Mouse (Mus musculus) midbrain, embryonic 13.5 days (tissue): ENCODE data around the gene Aplnr. TPM values are rescaled to one million over a fixed set of nuclear protein-coding genes. Genes with fewer than 3 reads are reported as not detected.

Experiments
- ATAC-seq: fragments of 200-750 bp; cut with Nextera tagmentation; 2 replicates; pipeline ENCODE4 v1.8.0; 2017; ENCODE audit warnings: mild to moderate bottlenecking, moderate TSS enrichment, moderate library complexity
- H3K27ac ChIP-seq: fragments of 300-500 bp; sonication (generic); 2 replicates; pipeline ENCODE4 v1.5.1; 2015; ENCODE audit warnings: inconsistent platforms, mild to moderate bottlenecking, moderate library complexity
- H3K27me3 ChIP-seq: fragments of 300-500 bp; sonication (generic); 2 replicates; pipeline ENCODE4 v1.6.1; 2015; ENCODE audit warnings: mild to moderate bottlenecking, inconsistent platforms
- H3K36me3 ChIP-seq: fragments of 300-500 bp; sonication (generic); 2 replicates; pipeline ENCODE4 v1.6.1; 2015; ENCODE audit warnings: mild to moderate bottlenecking, inconsistent platforms
- H3K4me1 ChIP-seq: fragments of 300-500 bp; sonication (generic); replicated peaks from 2 replicates; pipeline ENCODE4 v1.6.1; 2015; ENCODE audit warnings: inconsistent platforms
- H3K4me2 ChIP-seq: fragments of 300-500 bp; sonication (generic); replicated peaks from 2 replicates; pipeline ENCODE4 v1.6.1; 2015; ENCODE audit warnings: moderate library complexity, mild to moderate bottlenecking, inconsistent platforms
- H3K4me3 ChIP-seq: fragments of 300-500 bp; sonication (generic); replicated peaks from 2 replicates; pipeline ENCODE4 v1.5.1; 2015; ENCODE audit warnings: mild to moderate bottlenecking, inconsistent platforms
- H3K9ac ChIP-seq: fragments of 300-500 bp; sonication (generic); replicated peaks from 2 replicates; pipeline ENCODE4 v1.6.1; 2015; ENCODE audit warnings: mild to moderate bottlenecking, inconsistent platforms
- H3K9me3 ChIP-seq: fragments of 300-500 bp; sonication (generic); 2 replicates; pipeline ENCODE4 v1.6.1; 2016; ENCODE audit warnings: mild to moderate bottlenecking, inconsistent platforms
- WGBS: fragments of 180-500 bp; shearing (Covaris S2); methylation state at CpG from one replicate; pipeline ENCODE4 v1.1.7; 2015; 5-methylcytosine and 5-hydroxymethylcytosine counted together
- polyA plus RNA-seq: library from polyadenylated mRNA; unstranded; fragments of >200 nt; fragmentation: Nextera tagmentation; extraction: Ambion mirVana; gene quantifications from 2 replicates; pipeline ENCODE4 v1.2.1, GENCODE M21; 2015

The Aplnr gene
- polyA plus RNA-seq, 1 experiment from 2014 or later = 21.0 TPM

DNA sequence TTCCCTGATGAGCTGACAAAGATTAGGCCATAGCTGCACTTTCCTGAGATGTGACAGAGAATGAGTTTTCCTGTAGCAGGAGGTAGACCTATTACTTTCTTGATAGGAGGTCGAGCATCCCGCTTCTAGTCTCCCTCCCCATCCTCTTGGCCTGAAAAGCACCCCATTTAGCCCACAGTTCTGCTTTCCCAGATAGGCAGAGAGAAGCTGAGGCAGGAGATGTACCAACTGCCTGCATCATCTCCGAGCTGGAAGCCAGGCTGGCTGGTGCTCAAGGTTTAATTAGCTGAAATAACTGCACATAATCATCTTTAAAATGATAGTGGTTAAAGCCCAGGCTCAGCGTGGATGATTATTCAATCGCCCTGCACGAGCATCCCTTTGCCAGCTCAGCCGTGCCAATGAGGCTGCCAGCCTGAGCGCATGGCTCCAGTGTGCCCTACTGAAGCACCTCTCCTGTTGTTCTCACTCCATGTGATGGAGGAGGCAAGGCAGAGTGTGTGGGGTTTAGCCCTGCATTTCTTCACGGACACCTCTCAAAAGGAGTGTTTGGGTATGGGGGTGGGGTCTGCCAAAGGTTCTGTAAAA is 25.6 kb upstream of the Aplnr start:
- Histone ChIP-seq H3K9me3 (no peaks in the 10 kb centered on the region), H3K4me2 (no peak overlapping the region), H3K36me3 (no peaks in the 10 kb centered on the region), H3K27me3 (no peaks in the 10 kb centered on the region), H3K27ac (no peak overlapping the region), H3K4me3 (no peak overlapping the region), H3K9ac (no peak overlapping the region), H3K4me1 (no peaks in the 10 kb centered on the region)
- WGBS = 86% methylated on average over 9 of the region's 9 CpGs
- ATAC-seq = peak; percentile 58; the same call in 1 of the 2 replicates

DNA sequence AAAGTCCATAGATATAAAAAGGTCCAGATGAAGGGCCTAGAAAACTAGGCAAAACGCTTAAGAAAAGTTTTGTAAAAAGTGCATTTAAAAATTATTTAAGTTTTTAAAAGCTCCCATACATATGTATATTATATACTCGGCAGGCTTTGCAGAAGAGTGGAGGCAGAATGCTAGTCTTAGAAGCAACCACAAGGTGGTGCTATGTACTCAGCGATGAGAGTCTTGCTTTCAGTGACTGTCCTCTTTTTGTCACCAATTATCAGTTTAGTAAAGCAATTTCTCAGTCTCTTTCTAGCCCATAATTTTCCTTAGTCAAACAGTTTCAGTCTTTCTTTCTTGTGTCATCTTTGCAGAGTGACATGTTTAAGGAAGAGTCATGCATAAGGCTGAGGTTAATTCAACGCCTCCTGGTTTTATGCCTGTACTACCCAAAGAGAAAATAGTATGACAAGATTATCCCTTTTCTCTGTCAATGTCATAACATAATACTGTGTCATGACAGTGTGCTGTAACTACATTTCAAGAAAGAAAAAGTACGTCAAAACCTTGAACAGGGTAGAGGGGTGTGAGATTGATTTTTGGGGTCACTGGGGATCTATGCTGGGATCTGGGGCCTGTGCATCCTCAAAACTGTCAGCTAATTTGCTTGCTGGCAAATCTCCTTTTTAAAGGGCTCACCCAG is 12.7 kb upstream of the Aplnr start:
- Histone ChIP-seq H3K4me2 (no peak overlapping the region), H3K9me3 (no peaks in the 10 kb centered on the region), H3K9ac (no peak overlapping the region), H3K4me1 (no peaks in the 10 kb centered on the region), H3K4me3 (no peak overlapping the region), H3K27ac (no peak overlapping the region), H3K36me3 (no peaks in the 10 kb centered on the region), H3K27me3 (no peaks in the 10 kb centered on the region)
- peak; percentile 75 for ATAC-seq
- 32% methylated on average over 5 of the region's 5 CpGs for WGBS

DNA sequence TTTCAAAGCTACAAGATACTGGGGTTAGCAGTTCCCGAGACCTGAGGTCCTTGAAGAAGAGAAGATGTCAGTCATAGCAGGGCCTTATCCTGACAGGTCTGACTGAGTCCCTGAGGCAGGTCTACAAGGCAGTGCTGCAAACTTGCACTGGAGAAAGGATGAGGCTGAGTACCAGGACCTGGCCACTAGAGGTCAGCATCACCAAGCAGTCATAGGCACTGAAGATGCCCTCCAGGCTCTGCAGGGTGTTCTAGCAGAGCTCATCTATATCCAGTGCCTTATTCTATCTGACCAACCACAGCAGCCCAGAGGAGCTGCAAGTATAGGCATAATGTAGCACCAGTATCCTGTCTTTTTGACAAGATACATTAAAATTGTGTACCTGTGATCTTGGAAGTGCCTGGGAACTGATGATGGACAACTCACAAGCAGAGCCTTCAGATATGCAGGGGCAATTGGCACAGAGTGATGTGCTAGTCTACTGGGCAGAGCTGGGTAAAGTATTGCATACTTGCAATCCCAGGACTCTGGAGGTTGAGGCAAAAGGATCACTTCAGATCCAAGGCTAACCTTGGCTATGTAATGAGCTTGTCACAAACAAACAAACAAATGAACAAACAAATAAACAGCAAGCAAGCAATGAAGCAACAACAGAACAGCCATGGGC is 12.0 kb upstream of the Aplnr start:
- Histone ChIP-seq H3K27me3 (no peaks in the 10 kb centered on the region), H3K36me3 (no peaks in the 10 kb centered on the region), H3K4me3 (no peak overlapping the region), H3K9me3 (no peaks in the 10 kb centered on the region), H3K27ac (no peak overlapping the region), H3K9ac (no peak overlapping the region), H3K4me1 (no peaks in the 10 kb centered on the region), H3K4me2 (no peak overlapping the region)
- peak; percentile 93 for ATAC-seq
- WGBS = 26% methylated on average over 1 of the region's 1 CpGs

DNA sequence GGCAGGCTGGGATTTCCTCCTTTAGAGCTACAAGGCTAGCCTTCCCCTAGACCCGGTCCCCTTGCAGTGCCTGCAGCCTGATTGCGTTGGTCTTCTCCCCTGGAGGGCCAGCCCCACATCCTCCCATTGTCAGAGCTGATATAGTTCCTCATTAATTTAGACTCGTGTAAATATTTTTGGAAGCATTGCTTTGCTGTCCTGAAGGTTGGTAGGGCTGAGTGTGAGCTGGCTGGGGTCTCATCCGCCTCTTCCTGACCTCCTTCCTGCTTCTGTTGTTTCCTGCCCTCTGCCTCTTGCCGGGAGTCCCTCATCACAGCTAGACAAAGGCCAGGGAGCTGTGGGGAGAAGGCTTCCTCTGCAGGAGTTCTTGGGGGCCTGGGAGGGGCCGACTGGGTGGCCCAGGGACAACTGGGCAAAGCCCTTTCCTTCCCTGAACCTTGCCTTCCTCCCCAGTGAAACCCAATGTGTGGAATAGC is 6.5 kb upstream of the Aplnr start:
- no peak overlapping the region for H3K4me3 ChIP-seq

DNA sequence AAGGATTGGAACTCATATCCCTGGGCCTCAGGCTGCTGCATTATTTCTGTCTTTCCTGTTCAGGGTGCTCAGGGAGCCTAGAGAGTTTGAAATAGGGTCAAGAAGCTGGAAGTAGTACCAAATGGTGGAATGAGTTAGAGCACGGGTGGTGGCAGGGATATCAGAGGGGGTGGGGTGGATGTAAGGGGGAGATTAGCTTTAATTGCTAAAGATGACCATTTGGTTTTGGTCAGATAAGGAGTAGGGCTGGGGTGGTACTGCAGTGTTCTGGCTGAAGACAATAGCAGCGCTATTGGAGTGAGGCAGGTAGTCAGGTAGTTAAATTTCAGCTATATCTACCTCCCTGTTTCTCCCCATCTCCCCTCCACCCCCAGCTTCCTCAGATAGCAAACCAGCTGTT is 4.8 kb upstream of the Aplnr start:
- H3K4me2 ChIP-seq = no peak overlapping the region
- no peaks in the 10 kb centered on the region for H3K9me3 ChIP-seq
- H3K27me3 ChIP-seq = no peaks in the 10 kb centered on the region
- WGBS = 29% methylated on average over 2 of the region's 2 CpGs
- H3K4me1 ChIP-seq = no peaks in the 10 kb centered on the region
- H3K36me3 ChIP-seq = no peaks in the 10 kb centered on the region
- H3K9ac ChIP-seq = no peak overlapping the region
- H3K27ac ChIP-seq = no peak overlapping the region
- H3K4me3 ChIP-seq = no peak overlapping the region
- no peak for ATAC-seq

More for the DNA sequence above, 6.5 kb upstream of the Aplnr start:
- no peaks in the 10 kb centered on the region for H3K27me3 ChIP-seq
- no peaks in the 10 kb centered on the region for H3K9me3 ChIP-seq
- H3K4me1 ChIP-seq = no peaks in the 10 kb centered on the region
- no peak overlapping the region for H3K9ac ChIP-seq
- 57% methylated on average over 6 of the region's 6 CpGs for WGBS
- no peaks in the 10 kb centered on the region for H3K36me3 ChIP-seq
- ATAC-seq = no peak
- no peak overlapping the region for H3K4me2 ChIP-seq
- no peak overlapping the region for H3K27ac ChIP-seq

DNA sequence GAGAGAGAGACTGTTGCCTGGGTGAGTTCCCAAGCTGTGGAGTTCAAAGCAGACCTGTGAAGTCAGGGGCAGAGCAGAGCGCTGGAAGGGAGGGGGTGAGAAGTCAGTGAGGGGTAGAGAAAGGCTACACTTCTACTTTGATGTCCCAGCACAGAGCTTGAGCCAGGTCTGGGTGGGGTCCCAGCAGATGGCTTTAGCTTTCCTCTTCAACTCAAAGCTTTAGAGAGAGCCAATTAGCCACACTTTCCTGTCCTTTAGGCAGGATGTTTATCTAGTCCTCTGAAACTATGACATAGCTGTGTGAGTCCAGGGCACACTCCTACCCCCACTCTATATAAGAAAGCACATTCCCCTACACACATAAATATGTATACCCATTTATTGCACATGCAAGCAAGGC is 4.3 kb upstream of the Aplnr start:
- Histone ChIP-seq H3K4me3 (no peak overlapping the region), H3K4me1 (no peaks in the 10 kb centered on the region), H3K9me3 (no peaks in the 10 kb centered on the region), H3K27me3 (no peaks in the 10 kb centered on the region), H3K27ac (no peak overlapping the region), H3K36me3 (no peaks in the 10 kb centered on the region), H3K9ac (no peak overlapping the region), H3K4me2 (no peak overlapping the region)
- 11% methylated on average over 1 of the region's 1 CpGs for WGBS
- peak; percentile 13; the same call in 1 of the 2 replicates for ATAC-seq

DNA sequence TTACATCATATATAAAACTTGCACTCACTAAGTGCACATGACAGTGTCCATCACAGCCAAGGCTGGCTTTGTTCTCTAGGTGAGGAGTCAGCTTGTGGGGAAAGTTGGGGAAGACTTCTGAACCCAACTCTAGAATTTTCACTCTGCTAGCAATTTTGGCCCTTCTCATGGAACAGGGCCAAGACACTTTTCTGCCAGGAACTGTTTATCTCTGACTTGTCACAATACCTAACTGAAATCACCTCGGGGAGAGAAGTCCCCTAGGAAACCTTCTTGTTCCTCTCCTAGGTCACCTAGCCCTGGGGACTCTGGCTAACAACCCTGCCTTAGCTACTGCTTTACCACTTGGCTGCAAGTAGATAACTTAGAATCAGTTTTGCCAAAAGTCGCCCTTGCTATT is 3.8 kb upstream of the Aplnr start:
- Histone ChIP-seq H3K9ac (no peak overlapping the region), H3K4me1 (no peaks in the 10 kb centered on the region), H3K4me2 (no peak overlapping the region), H3K9me3 (no peaks in the 10 kb centered on the region), H3K27ac (no peak overlapping the region), H3K4me3 (no peak overlapping the region), H3K27me3 (no peaks in the 10 kb centered on the region), H3K36me3 (no peaks in the 10 kb centered on the region)
- no peak for ATAC-seq
- 89% methylated on average over 2 of the region's 2 CpGs for WGBS

DNA sequence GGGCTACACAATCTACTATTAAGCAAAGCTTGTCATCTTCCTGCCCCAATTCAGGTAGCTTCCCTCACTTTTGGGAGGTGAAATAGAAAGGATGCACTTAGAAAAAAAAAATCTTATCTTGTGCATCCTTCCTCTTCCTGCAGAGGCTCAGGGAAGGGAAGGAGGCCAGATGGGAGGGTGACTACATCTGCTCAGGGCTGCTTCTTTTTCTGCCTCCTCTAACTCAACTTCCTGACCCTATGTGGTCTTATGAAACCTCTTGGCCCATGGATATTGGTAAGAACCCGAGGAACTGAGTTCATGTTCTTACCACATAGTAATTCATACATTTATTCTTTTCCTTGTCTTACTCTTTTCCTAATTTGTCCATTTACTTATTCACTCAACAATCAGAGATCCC is 926 bp upstream of the Aplnr start:
- Histone ChIP-seq H3K4me3 (no peak overlapping the region), H3K9me3 (no peaks in the 10 kb centered on the region), H3K4me2 (no peak overlapping the region), H3K36me3 (no peaks in the 10 kb centered on the region), H3K27ac (no peak overlapping the region), H3K4me1 (no peaks in the 10 kb centered on the region), H3K27me3 (no peaks in the 10 kb centered on the region), H3K9ac (no peak overlapping the region)
- ATAC-seq = no peak
- WGBS = 66% methylated on average over 1 of the region's 1 CpGs

DNA sequence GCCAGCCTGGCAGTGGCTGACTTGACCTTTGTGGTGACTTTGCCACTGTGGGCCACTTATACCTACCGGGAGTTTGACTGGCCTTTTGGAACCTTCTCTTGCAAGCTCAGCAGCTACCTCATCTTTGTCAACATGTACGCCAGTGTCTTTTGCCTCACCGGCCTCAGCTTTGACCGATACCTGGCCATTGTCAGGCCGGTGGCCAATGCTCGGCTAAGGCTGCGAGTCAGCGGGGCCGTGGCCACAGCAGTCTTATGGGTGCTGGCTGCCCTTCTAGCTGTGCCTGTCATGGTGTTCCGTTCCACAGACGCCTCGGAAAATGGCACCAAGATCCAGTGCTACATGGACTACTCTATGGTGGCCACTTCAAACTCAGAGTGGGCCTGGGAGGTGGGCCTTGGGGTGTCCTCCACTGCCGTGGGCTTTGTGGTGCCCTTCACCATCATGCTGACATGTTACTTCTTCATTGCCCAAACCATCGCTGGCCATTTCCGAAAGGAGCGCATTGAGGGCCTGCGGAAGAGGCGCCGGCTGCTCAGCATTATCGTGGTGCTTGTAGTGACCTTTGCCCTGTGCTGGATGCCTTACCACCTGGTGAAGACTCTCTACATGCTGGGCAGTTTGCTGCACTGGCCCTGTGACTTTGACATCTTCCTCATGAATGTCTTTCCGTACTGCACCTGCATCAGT is 951 bp downstream of the Aplnr start:
- 91% methylated on average over 21 of the region's 21 CpGs for WGBS
- Histone ChIP-seq H3K27ac (no peak overlapping the region), H3K27me3 (no peaks in the 10 kb centered on the region), H3K4me3 (0 out of 2 replicates have a peak overlapping the region, but pooled peaks have one; percentile 3), H3K9ac (no peak overlapping the region), H3K4me1 (no peaks in the 10 kb centered on the region), H3K36me3 (no peaks in the 10 kb centered on the region), H3K4me2 (no peak overlapping the region), H3K9me3 (no peaks in the 10 kb centered on the region)
- no peak for ATAC-seq

DNA sequence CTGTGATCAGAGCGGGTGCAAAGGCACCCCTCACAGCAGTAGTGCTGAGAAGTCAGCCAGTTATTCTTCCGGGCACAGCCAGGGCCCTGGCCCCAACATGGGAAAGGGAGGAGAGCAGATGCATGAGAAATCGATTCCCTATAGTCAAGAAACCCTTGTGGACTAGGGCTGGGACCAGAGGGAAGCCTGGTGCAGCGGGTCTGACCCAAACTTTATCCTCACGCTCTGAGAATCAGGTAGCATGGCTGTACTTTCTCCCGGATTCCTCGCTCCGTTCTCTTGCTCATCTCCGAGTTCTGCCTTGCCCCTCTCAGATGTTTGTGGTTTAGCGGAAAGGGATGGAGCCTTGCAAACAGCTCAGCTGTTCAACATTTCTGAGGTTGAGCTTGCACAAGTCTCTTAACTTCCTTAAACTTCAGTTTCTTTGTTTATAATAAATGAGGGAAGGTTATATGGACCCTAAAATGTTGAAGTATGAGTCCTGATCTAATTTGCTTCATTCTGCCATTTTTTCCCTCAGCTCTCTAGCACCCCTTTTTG is 1.6 kb downstream of the Aplnr start:
- Histone ChIP-seq H3K36me3 (no peaks in the 10 kb centered on the region), H3K4me3 (no peak overlapping the region), H3K27me3 (no peaks in the 10 kb centered on the region), H3K9me3 (no peaks in the 10 kb centered on the region), H3K9ac (no peak overlapping the region), H3K4me1 (no peaks in the 10 kb centered on the region), H3K4me2 (no peak overlapping the region), H3K27ac (no peak overlapping the region)
- no peak for ATAC-seq
- WGBS = 81% methylated on average over 10 of the region's 10 CpGs

DNA sequence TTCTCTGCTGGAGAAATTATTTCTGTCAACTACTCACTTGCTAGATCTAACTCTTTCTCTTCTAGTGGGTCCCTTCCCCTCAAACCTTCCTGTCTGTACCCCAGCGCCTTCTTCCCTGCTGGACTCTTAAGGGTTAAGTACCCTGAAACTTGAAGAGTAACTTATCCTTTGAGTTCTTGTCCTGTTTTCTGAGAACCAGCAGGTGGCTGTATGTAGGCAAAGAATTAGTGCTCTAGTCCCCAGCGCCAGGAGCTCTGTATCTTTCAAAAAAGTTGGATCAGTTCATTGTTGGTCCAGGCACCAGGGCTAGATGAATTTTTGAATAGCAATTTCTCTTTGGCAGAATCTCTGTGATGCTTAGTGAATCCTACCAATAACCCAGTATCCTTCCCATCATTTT is 2.1 kb downstream of the Aplnr start:
- WGBS = 34% methylated on average over 2 of the region's 2 CpGs
- Histone ChIP-seq H3K36me3 (no peaks in the 10 kb centered on the region), H3K27ac (no peak overlapping the region), H3K27me3 (no peaks in the 10 kb centered on the region), H3K9me3 (no peaks in the 10 kb centered on the region), H3K4me2 (no peak overlapping the region), H3K9ac (no peak overlapping the region), H3K4me3 (no peak overlapping the region), H3K4me1 (no peaks in the 10 kb centered on the region)
- ATAC-seq = no peak

DNA sequence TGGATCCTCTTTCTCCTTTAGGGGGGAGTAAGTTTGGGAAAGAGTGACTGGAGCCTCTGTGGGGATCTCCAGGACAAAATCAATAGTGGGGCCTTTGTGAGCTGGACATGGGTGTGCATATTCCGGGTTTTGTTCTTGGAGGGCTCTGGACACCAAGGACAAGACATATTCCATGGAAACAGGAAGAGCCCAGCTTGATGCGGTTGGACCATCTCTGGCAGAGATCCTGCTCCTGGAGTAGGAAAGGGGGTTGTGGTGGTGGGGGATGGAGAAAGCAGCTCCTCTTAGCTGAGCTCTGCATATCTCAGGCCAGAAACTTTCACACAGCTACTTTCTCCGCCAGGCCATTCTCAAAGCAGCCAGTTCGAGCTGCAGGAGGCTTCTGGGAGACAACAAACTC is 3.4 kb downstream of the Aplnr start:
- H3K36me3 ChIP-seq = no peaks in the 10 kb centered on the region
- no peak overlapping the region for H3K27ac ChIP-seq
- H3K9me3 ChIP-seq = no peaks in the 10 kb centered on the region
- no peaks in the 10 kb centered on the region for H3K27me3 ChIP-seq
- ATAC-seq = no peak
- no peak overlapping the region for H3K9ac ChIP-seq
- H3K4me2 ChIP-seq = no peak overlapping the region
- 58% methylated on average over 4 of the region's 4 CpGs for WGBS
- no peak overlapping the region for H3K4me3 ChIP-seq
- H3K4me1 ChIP-seq = no peaks in the 10 kb centered on the region
